Mouse (Mus musculus) layer of hippocampus, postnatal 10 days (tissue): ENCODE measurements at regions not wholly inside any gene's neighbourhood (a gene's known extent, or its start where the extent isn't known, plus 50 kb on each side); places are given as distances from the start of the nearest gene placed in this dataset.

Experiments
- DNase-seq, 2 experiments: peaks; one replicate each; pipeline ENCODE4 v3.0.0; 2021; ENCODE audit warnings: low spot score in 2 of 2

- DNase-seq, result peak; percentile 19 to 36
These were observed 82.7 kb upstream of the Lingo2 start for GRCm38 (mm10) chr4:37034200-37034599.
